Mouse (Mus musculus): ENCODE results near the gene Ugt1a2. TPM values are rescaled to one million over a fixed set of nuclear protein-coding genes. Genes with fewer than 3 reads are reported as not detected.

The Ugt1a2 gene
- polyA plus RNA-seq, 1 experiment from 2014 or later = not detected

DNA sequence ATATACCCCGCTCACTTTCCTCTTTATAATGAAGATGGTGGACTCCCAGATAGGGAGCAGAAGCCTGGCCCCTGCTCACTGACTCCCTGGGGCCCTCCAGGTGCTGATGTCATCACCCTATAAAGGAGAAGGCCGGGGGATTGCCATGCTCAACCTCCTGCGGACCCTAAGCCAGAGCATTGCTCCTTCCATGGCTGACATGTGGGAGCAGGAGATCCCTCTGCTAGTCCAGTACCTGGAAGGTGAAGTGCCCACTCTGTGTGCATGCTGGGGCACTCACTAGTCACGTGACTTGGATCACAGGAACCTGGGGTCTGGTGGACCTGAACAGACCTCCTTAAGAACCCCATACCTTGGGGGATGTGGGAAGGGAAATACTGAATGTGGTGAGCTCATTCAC lies 40.2 kb downstream of the Ugt1a2 start:
- Histone ChIP-seq H3K36me3 (replicated peaks) (no peaks in the 10 kb centered on the region), H3K27me3 (no peaks in the 10 kb centered on the region), H3K9ac (no peak overlapping the region), H3K27ac (no peak overlapping the region), H3K4me2 (no peak overlapping the region), H3K9me3 (peaks cover 93% of the 10 kb centered on the region), H3K4me1 (no peaks in the 10 kb centered on the region), H3K4me3 (replicated peaks) (no peak overlapping the region)
- peak; percentile 1; the same call in 1 of the 2 replicates for ATAC-seq (ENCODE audit: low FRiP score)
- 72% methylated on average over 4 of the region's 4 CpGs for WGBS

GRCm38 (mm10) chr1:88243861-88244260 lies 43.5 kb downstream of the Ugt1a2 start:
- Histone ChIP-seq H3K4me1 (no peaks in the 10 kb centered on the region), H3K36me3 (replicated peaks) (no peaks in the 10 kb centered on the region), H3K27me3 (no peaks in the 10 kb centered on the region), H3K4me2 (no peak overlapping the region), H3K27ac (no peak overlapping the region), H3K9ac (no peak overlapping the region), H3K9me3 (peaks cover 95% of the 10 kb centered on the region), H3K4me3 (replicated peaks) (no peak overlapping the region)
- no peak for ATAC-seq (ENCODE audit: low FRiP score)
- WGBS = 67% methylated on average over 5 of the region's 5 CpGs

DNA sequence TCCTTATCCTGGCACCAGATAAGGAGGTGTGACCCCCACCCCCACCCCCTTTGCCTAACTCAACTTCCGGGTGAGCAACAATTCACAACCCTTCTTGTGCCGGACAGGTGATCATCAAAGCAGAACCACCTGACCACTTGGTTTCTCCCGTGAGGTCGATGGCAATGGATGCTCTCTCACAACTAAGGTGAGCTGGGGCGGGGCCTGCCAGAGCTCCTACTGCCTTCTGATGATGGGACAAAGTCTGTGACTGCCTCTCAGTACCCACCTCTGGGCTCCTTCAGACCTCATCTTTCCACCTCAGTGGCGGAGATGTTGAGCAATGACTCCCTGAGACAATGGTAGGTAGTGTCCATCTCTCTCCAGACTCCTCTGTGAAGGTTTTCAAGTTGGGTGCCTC lies 45.5 kb downstream of the Ugt1a2 start:
- 0 out of 2 replicates have a peak, but pooled peaks have one; percentile 0 for ATAC-seq (ENCODE audit: low FRiP score)
- H3K9me3 ChIP-seq = peaks cover 95% of the 10 kb centered on the region
- no peaks in the 10 kb centered on the region for H3K4me1 ChIP-seq
- H3K27ac ChIP-seq = no peak overlapping the region
- no peak overlapping the region for H3K9ac ChIP-seq
- 79% methylated on average over 6 of the region's 6 CpGs for WGBS
- no peak overlapping the region for H3K4me3 ChIP-seq (replicated peaks)
- H3K36me3 ChIP-seq (replicated peaks) = no peaks in the 10 kb centered on the region
- no peaks in the 10 kb centered on the region for H3K27me3 ChIP-seq
- no peak overlapping the region for H3K4me2 ChIP-seq

- Histone ChIP-seq H3K4me1 (no peaks in the 10 kb centered on the region), H3K9ac (no peak overlapping the region), H3K4me2 (no peak overlapping the region), H3K27ac (no peak overlapping the region), H3K36me3 (replicated peaks) (no peaks in the 10 kb centered on the region), H3K4me3 (replicated peaks) (no peak overlapping the region), H3K9me3 (peaks cover 95% of the 10 kb centered on the region), H3K27me3 (no peaks in the 10 kb centered on the region)
- WGBS = 43% methylated on average over 6 of the region's 6 CpGs
- ATAC-seq (ENCODE audit: low FRiP score) = no peak
Observed at GRCm38 (mm10) chr1:88246386-88246785, 46.0 kb downstream of the Ugt1a2 start.

DNA sequence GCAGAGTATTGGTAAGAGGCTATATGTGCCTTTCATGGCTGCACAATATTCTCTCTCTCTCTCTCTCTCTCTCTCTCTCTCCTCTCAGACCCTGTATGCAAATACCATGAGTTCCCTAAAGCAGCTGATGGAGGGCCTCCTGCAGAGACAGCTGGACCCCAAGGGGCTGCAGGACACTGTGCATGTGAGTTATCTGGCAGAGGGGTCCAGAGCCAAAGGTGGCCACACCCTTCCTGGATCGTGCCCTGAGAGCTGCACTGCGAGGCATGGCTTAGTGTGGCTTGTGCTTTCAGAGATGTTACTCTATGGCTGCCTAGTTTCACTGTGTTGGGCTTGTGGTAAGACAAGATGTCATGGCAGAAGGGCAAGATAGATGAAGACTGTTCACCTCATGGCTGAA lies 47.3 kb downstream of the Ugt1a2 start:
- Histone ChIP-seq H3K27ac (no peak overlapping the region), H3K9me3 (peaks cover 94% of the 10 kb centered on the region), H3K4me1 (no peaks in the 10 kb centered on the region), H3K27me3 (no peaks in the 10 kb centered on the region), H3K4me3 (replicated peaks) (no peak overlapping the region), H3K9ac (no peak overlapping the region), H3K36me3 (replicated peaks) (no peaks in the 10 kb centered on the region), H3K4me2 (no peak overlapping the region)
- WGBS = 54% methylated on average over 2 of the region's 2 CpGs
- ATAC-seq (ENCODE audit: low FRiP score) = no peak

GRCm38 (mm10) chr1:88248658-88249057 lies 48.3 kb downstream of the Ugt1a2 start:
- Histone ChIP-seq H3K27ac (no peak overlapping the region), H3K4me2 (no peak overlapping the region), H3K27me3 (no peaks in the 10 kb centered on the region), H3K4me1 (no peaks in the 10 kb centered on the region), H3K36me3 (replicated peaks) (no peaks in the 10 kb centered on the region), H3K9ac (no peak overlapping the region), H3K9me3 (peaks cover 96% of the 10 kb centered on the region), H3K4me3 (replicated peaks) (no peak overlapping the region)
- no peak for ATAC-seq (ENCODE audit: low FRiP score)
- 68% methylated on average over 4 of the region's 4 CpGs for WGBS

DNA sequence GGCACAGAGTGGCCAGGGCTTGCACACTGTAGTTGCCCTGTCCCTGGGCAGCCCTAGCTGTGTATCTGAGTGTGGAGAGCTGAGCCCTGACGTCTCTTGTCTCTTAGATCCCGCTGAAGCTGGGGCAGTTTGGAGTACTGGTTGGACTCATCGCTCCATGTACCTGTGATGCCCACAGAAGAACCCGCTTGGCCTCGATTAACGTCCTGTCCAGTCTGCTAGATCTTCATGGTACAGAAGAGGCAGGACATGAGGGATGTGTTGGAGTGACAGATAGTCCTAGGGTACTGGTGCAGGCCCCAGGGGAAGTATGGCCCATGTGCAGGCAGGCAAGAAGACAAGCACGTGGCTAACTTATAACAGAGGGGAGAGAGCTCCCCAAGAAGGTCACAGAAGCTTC lies 49.2 kb downstream of the Ugt1a2 start:
- Histone ChIP-seq H3K9me3 (peaks cover 96% of the 10 kb centered on the region), H3K4me2 (no peak overlapping the region), H3K27me3 (no peaks in the 10 kb centered on the region), H3K4me3 (replicated peaks) (no peak overlapping the region), H3K9ac (no peak overlapping the region), H3K4me1 (no peaks in the 10 kb centered on the region), H3K27ac (no peak overlapping the region), H3K36me3 (replicated peaks) (no peaks in the 10 kb centered on the region)
- 81% methylated on average over 7 of the region's 7 CpGs for WGBS
- ATAC-seq (ENCODE audit: low FRiP score) = no peak

- Histone ChIP-seq H3K27me3 (no peaks in the 10 kb centered on the region), H3K4me3 (replicated peaks) (no peak overlapping the region), H3K36me3 (replicated peaks) (no peaks in the 10 kb centered on the region), H3K4me2 (no peak overlapping the region), H3K9ac (no peak overlapping the region), H3K27ac (no peak overlapping the region), H3K4me1 (no peaks in the 10 kb centered on the region), H3K9me3 (peaks cover 96% of the 10 kb centered on the region)
- ATAC-seq (ENCODE audit: low FRiP score) = no peak
- WGBS = 83% methylated on average over 5 of the region's 5 CpGs
Observed at GRCm38 (mm10) chr1:88250023-88250422, 49.6 kb downstream of the Ugt1a2 start.

DNA sequence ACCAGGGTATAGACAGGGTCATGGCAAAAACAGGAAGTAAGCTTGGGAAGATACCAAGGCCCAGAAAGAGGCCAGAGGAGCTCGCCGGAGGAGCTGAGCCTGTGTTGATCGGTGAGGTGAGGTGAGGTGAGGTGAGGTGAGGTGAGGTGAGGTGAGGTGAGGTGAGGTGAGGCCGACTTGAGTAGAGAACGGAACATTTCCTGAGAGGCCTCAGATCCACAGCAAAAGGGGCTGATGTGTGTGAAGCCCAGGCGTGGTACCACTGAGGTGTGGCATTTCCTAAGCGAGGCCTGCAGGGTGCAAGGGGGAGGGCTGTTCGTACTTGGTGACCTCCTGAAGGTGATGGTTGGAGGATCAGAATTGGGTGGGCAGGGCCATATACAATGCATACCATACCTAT lies 52.7 kb downstream of the Ugt1a2 start:
- Histone ChIP-seq H3K4me3 (replicated peaks) (no peak overlapping the region), H3K36me3 (replicated peaks) (no peaks in the 10 kb centered on the region), H3K9ac (no peak overlapping the region), H3K4me1 (no peaks in the 10 kb centered on the region), H3K9me3 (peaks cover 96% of the 10 kb centered on the region), H3K27me3 (no peaks in the 10 kb centered on the region), H3K27ac (no peak overlapping the region), H3K4me2 (no peak overlapping the region)
- 70% methylated on average over 8 of the region's 8 CpGs for WGBS
- ATAC-seq (ENCODE audit: low FRiP score) = no peak

- no peak overlapping the region for H3K9ac ChIP-seq
- peaks cover 96% of the 10 kb centered on the region for H3K9me3 ChIP-seq
- no peak overlapping the region for H3K4me3 ChIP-seq (replicated peaks)
- no peak overlapping the region for H3K27ac ChIP-seq
- H3K4me1 ChIP-seq = no peaks in the 10 kb centered on the region
- WGBS = 70% methylated on average over 6 of the region's 6 CpGs
- no peaks in the 10 kb centered on the region for H3K27me3 ChIP-seq
- H3K4me2 ChIP-seq = no peak overlapping the region
- H3K36me3 ChIP-seq (replicated peaks) = no peaks in the 10 kb centered on the region
- ATAC-seq (ENCODE audit: low FRiP score) = no peak
Observed at GRCm38 (mm10) chr1:88253540-88253939, 53.1 kb downstream of the Ugt1a2 start.

DNA sequence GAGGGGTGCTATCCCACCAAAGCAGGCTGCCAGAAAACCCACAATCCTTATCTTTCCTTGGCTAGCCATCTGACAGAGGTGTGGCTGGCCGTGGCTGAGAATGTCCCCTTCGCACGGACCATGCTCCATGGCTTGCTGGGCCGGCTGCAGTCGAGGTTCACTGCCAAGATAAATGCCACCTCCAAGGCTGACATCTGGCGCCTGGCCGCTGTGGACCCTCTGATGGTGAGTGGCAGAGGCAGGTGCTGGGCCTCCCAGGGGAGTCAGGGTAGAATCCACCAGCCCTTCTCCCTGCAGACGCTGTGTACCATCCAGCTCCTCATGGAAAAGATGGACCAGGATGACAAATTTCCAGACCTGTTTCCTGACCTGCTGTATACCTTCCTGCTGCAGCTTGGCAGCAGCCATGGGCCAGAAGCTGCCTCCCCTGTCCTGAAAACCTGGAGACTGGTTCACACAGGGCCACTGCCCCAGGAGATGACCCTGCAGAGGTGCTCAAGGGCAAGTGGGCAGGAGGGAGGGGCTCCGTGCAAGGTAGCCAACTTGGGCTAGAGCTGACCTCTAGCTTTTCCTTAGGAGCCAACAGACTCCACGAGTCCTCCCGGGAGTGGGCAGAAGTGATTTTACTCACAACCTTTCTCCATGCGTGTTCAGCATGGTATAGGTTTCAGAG lies 54.5 kb downstream of the Ugt1a2 start:
- Histone ChIP-seq H3K9me3 (peaks cover 89% of the 10 kb centered on the region), H3K27me3 (no peaks in the 10 kb centered on the region), H3K27ac (no peak overlapping the region), H3K4me1 (no peaks in the 10 kb centered on the region), H3K4me2 (no peak overlapping the region), H3K4me3 (replicated peaks) (no peak overlapping the region), H3K36me3 (replicated peaks) (peaks cover 8% of the 10 kb centered on the region), H3K9ac (no peak overlapping the region)
- WGBS = 89% methylated on average over 12 of the region's 12 CpGs
- no peak for ATAC-seq (ENCODE audit: low FRiP score)

DNA sequence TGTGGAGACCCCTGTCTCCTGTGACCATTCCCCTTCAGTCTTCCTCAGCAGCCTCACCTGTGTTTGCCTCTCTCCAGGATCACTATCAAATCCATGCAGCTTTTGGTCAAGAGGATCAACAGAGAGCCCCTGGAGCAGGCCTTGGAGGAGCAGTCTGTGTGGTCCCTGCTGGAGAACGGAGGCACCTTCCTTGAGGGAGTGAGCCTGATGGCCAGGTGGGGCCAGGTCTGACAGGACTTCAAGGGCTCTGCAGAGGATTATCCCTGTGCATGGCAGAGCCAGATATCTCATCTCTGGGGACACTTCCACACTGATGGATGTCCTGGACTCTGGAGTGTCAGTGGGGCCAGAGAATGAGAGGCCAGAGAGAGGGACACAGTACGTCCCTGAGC lies 55.1 kb downstream of the Ugt1a2 start:
- Histone ChIP-seq H3K4me2 (no peak overlapping the region), H3K27me3 (no peaks in the 10 kb centered on the region), H3K4me1 (no peaks in the 10 kb centered on the region), H3K36me3 (replicated peaks) (peaks cover 14% of the 10 kb centered on the region), H3K9me3 (peaks cover 88% of the 10 kb centered on the region), H3K27ac (no peak overlapping the region), H3K4me3 (replicated peaks) (no peak overlapping the region), H3K9ac (no peak overlapping the region)
- ATAC-seq (ENCODE audit: low FRiP score) = no peak
- WGBS = 52% methylated on average over 2 of the region's 2 CpGs

DNA sequence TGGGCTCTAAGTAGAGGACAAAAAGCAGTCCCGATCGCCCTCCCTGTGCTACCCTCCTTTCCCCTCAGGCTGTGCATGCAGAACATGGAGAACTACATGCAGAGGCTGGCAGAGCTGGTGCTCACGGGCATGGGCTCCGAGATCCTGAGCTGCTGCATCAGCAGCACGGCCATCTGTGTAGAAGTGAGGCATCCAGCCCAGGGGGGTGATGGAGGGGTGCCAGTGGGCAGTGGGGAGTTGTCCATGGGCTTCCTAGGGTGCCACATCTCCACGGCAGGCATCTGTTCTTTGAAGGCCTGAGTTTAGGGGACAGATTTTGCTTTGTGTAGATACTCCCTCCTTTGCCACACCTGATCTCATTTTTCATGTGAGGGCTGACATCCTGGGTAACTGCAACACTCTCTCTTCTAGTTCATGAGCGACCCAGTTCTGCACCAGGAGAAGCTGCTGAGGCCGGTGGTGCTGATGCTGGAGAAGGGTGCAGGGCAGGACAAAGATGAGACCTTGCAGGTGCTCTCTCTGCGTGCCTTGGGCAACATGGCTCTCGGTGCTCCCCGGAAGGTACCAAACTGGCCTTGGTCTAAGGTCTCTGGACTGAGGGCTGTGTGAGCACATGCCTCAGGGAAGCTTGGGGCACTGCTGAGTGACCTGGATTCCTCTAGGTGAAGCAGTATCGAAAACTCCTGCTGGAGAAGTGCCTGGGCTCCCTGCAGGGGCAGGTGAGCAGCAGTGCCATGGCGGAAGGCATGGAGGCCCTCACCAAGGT lies 55.8 kb downstream of the Ugt1a2 start:
- H3K27ac ChIP-seq = no peak overlapping the region
- H3K9ac ChIP-seq = no peak overlapping the region
- no peak for ATAC-seq (ENCODE audit: low FRiP score)
- H3K36me3 ChIP-seq (replicated peaks) = peaks cover 21% of the 10 kb centered on the region
- WGBS = 82% methylated on average over 13 of the region's 13 CpGs
- no peaks in the 10 kb centered on the region for H3K4me1 ChIP-seq
- H3K9me3 ChIP-seq = peaks cover 82% of the 10 kb centered on the region
- H3K4me2 ChIP-seq = no peak overlapping the region
- no peak overlapping the region for H3K4me3 ChIP-seq (replicated peaks)
- no peaks in the 10 kb centered on the region for H3K27me3 ChIP-seq

All from forebrain, embryonic 12.5 days (tissue).